Mouse (Mus musculus) midbrain, embryonic 14.5 days (tissue): ENCODE data around the gene Ubxn2a. TPM values are rescaled to one million over a fixed set of nuclear protein-coding genes. Genes with fewer than 3 reads are reported as not detected.

Source experiments
- ATAC-seq: fragments of 200-750 bp; cut with Nextera tagmentation; 2 replicates; pipeline ENCODE4 v1.8.0; 2017; ENCODE audit warnings: moderate number of reproducible peaks, moderate library complexity; ENCODE audit not compliant: low FRiP score, low TSS enrichment
- DNase-seq: peaks from one replicate; pipeline ENCODE4 v3.0.0-alpha.2; 2015
- H3K27ac ChIP-seq: fragments of 300-500 bp; sonication (generic); replicated peaks from 2 replicates; pipeline ENCODE4 v1.5.1; 2014; ENCODE audit warnings: mild to moderate bottlenecking, low read depth, low read length, moderate library complexity
- H3K27me3 ChIP-seq: fragments of 300-500 bp; sonication (generic); 2 replicates; pipeline ENCODE4 v1.6.1; 2014; ENCODE audit warnings: low read length, control low read depth, mixed read lengths; ENCODE audit not compliant: control insufficient read depth, insufficient read depth
- H3K36me3 ChIP-seq: fragments of 300-500 bp; sonication (generic); 2 replicates; pipeline ENCODE4 v1.6.1; 2014; ENCODE audit warnings: low read length, control low read depth; ENCODE audit not compliant: control insufficient read depth, insufficient read depth
- H3K4me1 ChIP-seq: fragments of 300-500 bp; sonication (generic); 2 replicates; pipeline ENCODE4 v1.6.1; 2014; ENCODE audit warnings: mild to moderate bottlenecking, antibody characterized with exemption, low read length, control low read depth; ENCODE audit not compliant: control insufficient read depth, insufficient read depth
- H3K4me2 ChIP-seq: fragments of 300-500 bp; sonication (generic); 2 replicates; pipeline ENCODE4 v1.6.1; 2014; ENCODE audit warnings: mild to moderate bottlenecking, low read length, moderate library complexity
- H3K4me3 ChIP-seq: fragments of 300-500 bp; sonication (generic); replicated peaks from 2 replicates; pipeline ENCODE4 v1.5.1; 2014; ENCODE audit warnings: low read depth, low read length
- H3K9ac ChIP-seq: fragments of 300-500 bp; sonication (generic); replicated peaks from 2 replicates; pipeline ENCODE4 v1.6.1; 2014; ENCODE audit warnings: mild to moderate bottlenecking, low read length, moderate library complexity
- H3K9me3 ChIP-seq: fragments of 300-500 bp; sonication (generic); 2 replicates; pipeline ENCODE4 v1.6.1; 2016; ENCODE audit warnings: low read length, control low read depth, mixed read lengths; ENCODE audit not compliant: control insufficient read depth
- WGBS: fragments of 180-500 bp; shearing (Covaris S2); extraction: QIAGEN DNeasy Blood & Tissue Kit; methylation state at CpG from one replicate; pipeline ENCODE4 v1.1.7; 2014; 5-methylcytosine and 5-hydroxymethylcytosine counted together
- polyA plus RNA-seq: library from polyadenylated mRNA; unstranded; fragments of >200 nt; fragmentation: Nextera tagmentation; extraction: Ambion mirVana; gene quantifications from 2 replicates; pipeline ENCODE4 v1.2.1, GENCODE M21; 2014

Ubxn2a gene
- 31.4 and 38.9 TPM in 2 replicates for polyA plus RNA-seq

GRCm38 (mm10) chr12:4906951-4907906 lies at the start of gene Ubxn2a:
Gene Ubxn2a, minus strand, starts transcription at chr12:4907705.
- DNase-seq (peak; percentile 97), ATAC-seq (peak; percentile 93)
- Histone ChIP-seq H3K27ac (peak within 1 kb of the TSS; percentile 84), H3K9ac (peak within 1 kb of the TSS; percentile 73), H3K4me1 (peaks cover 3% of the 10 kb centered on the region; the same call in 1 of the 2 replicates), H3K4me3 (peak within 1 kb of the TSS; percentile 65), H3K27me3 (no peaks in the 10 kb centered on the region), H3K9me3 (no peaks in the 10 kb centered on the region), H3K4me2 (peak within 1 kb of the TSS; percentile 72), H3K36me3 (no peaks in the 10 kb centered on the region)
- WGBS, result 1% methylated on average over 124 of the region's 125 CpGs

- no peaks in the 10 kb centered on the region for H3K27me3 ChIP-seq
- H3K4me1 ChIP-seq, result no peaks in the 10 kb centered on the region
- no peak overlapping the region for H3K27ac ChIP-seq
- no peak overlapping the region for H3K9ac ChIP-seq
- DNase-seq, result no peak
- WGBS, result 86% methylated on average over 4 of the region's 4 CpGs
- no peak overlapping the region for H3K4me3 ChIP-seq
- H3K4me2 ChIP-seq, result no peak overlapping the region
- no peaks in the 10 kb centered on the region for H3K9me3 ChIP-seq
- no peak for ATAC-seq
- H3K36me3 ChIP-seq, result peaks cover 67% of the 10 kb centered on the region
Observed at GRCm38 (mm10) chr12:4953156-4953555, 45.7 kb upstream of the Ubxn2a start.

- ATAC-seq, result no peak
Observed at GRCm38 (mm10) chr12:4952272-4952671, 44.8 kb upstream of the Ubxn2a start.

GRCm38 (mm10) chr12:4930820-4931548 lies 23.5 kb upstream of the Ubxn2a start:
- no peak overlapping the region for H3K4me2 ChIP-seq
- H3K9me3 ChIP-seq, result no peaks in the 10 kb centered on the region
- DNase-seq (no peak), ATAC-seq (no peak)
- H3K27ac ChIP-seq, result no peak overlapping the region
- H3K27me3 ChIP-seq, result no peaks in the 10 kb centered on the region
- no peaks in the 10 kb centered on the region for H3K36me3 ChIP-seq
- H3K4me3 ChIP-seq, result no peak overlapping the region
- no peak overlapping the region for H3K9ac ChIP-seq
- 95% methylated on average over 3 of the region's 3 CpGs for whole genome bisulfite sequencing
- H3K4me1 ChIP-seq, result no peaks in the 10 kb centered on the region

More at GRCm38 (mm10) chr12:4952272-4952671, 44.8 kb upstream of the Ubxn2a start:
- Histone ChIP-seq H3K4me1 (no peaks in the 10 kb centered on the region), H3K27me3 (no peaks in the 10 kb centered on the region), H3K27ac (no peak overlapping the region), H3K4me3 (no peak overlapping the region), H3K36me3 (peaks cover 69% of the 10 kb centered on the region), H3K9ac (no peak overlapping the region), H3K4me2 (no peak overlapping the region), H3K9me3 (no peaks in the 10 kb centered on the region)
- 96% methylated on average over 1 of the region's 1 CpGs for WGBS
- no peak for DNase-seq

GRCm38 (mm10) chr12:4928197-4928596 lies 20.7 kb upstream of the Ubxn2a start:
- H3K27ac ChIP-seq, result no peak overlapping the region
- DNase-seq (no peak), ATAC-seq (no peak)
- no peak overlapping the region for H3K4me3 ChIP-seq
- WGBS, result 92% methylated on average over 2 of the region's 2 CpGs
- H3K4me1 ChIP-seq, result no peaks in the 10 kb centered on the region
- no peaks in the 10 kb centered on the region for H3K9me3 ChIP-seq
- H3K9ac ChIP-seq, result no peak overlapping the region
- 0 out of 2 replicates have a peak, but pooled peaks cover 3% of the 10 kb centered on the region for H3K36me3 ChIP-seq
- H3K27me3 ChIP-seq, result no peaks in the 10 kb centered on the region
- H3K4me2 ChIP-seq, result no peak overlapping the region

- Histone ChIP-seq H3K27me3 (no peaks in the 10 kb centered on the region), H3K9ac (peak overlapping the region; percentile 89), H3K9me3 (no peaks in the 10 kb centered on the region), H3K27ac (peak overlapping the region; percentile 99), H3K4me3 (peak overlapping the region; percentile 92), H3K4me1 (peaks cover 20% of the 10 kb centered on the region), H3K4me2 (peak overlapping the region; percentile 61), H3K36me3 (no peaks in the 10 kb centered on the region)
- under 1% methylated on average over 48 of the region's 48 CpGs for WGBS
- DNase-seq, result peak; percentile 77
- ATAC-seq, result peak; percentile 62; the same call in 1 of the 2 replicates
Observed at GRCm38 (mm10) chr12:4917805-4918591, 10.5 kb upstream of the Ubxn2a start.

- H3K27me3 ChIP-seq, result no peaks in the 10 kb centered on the region
- under 1% methylated on average over 86 of the region's 89 CpGs for WGBS
- H3K4me3 ChIP-seq, result peak within 1 kb of the TSS; percentile 92
- DNase-seq, result peak; percentile 99
- H3K4me2 ChIP-seq, result peak within 1 kb of the TSS; percentile 61
- no peaks in the 10 kb centered on the region for H3K9me3 ChIP-seq
- ATAC-seq, result peak; percentile 97
- H3K4me1 ChIP-seq, result peaks cover 20% of the 10 kb centered on the region
- H3K27ac ChIP-seq, result peak within 1 kb of the TSS; percentile 99
- H3K9ac ChIP-seq, result peak within 1 kb of the TSS; percentile 89
- no peaks in the 10 kb centered on the region for H3K36me3 ChIP-seq
Observed at GRCm38 (mm10) chr12:4916994-4917804, 9.7 kb upstream of the Ubxn2a start, which contains the start of gene Atad2b. Gene Atad2b, plus strand, starts transcription at chr12:4917353.
